Mouse (Mus musculus): Measurements from ENCODE around the gene Rasgef1c.

GRCm38 (mm10) chr11:50022085-50022484 is 120.5 kb downstream of the Rasgef1c start:
- TF ChIP-seq POLR2A (IDR thresholded peaks at IDR 0.05; ENCODE audit: insufficient read depth, low read depth, low read length) (no peak), CTCF (IDR thresholded peaks at IDR 0.05) (no peak)
